Mouse (Mus musculus): ENCODE results near the gene Cdh13.

GRCm38 (mm10) chr8:118290266-118290665 is 6.7 kb downstream of the Cdh13 start:
- TF ChIP-seq CTCF (IDR thresholded peaks at IDR 0.05; ENCODE audit: low read depth) (no peak), EP300 (IDR thresholded peaks at IDR 0.05; ENCODE audit: low read depth) (no peak)

Measured in liver, postnatal 0 days (tissue).